Mouse (Mus musculus): ENCODE measurements at regions not wholly inside any gene's neighbourhood (a gene's known extent, or its start where the extent isn't known, plus 50 kb on each side); places are given as distances from the start of the nearest gene placed in this dataset.

DNA sequence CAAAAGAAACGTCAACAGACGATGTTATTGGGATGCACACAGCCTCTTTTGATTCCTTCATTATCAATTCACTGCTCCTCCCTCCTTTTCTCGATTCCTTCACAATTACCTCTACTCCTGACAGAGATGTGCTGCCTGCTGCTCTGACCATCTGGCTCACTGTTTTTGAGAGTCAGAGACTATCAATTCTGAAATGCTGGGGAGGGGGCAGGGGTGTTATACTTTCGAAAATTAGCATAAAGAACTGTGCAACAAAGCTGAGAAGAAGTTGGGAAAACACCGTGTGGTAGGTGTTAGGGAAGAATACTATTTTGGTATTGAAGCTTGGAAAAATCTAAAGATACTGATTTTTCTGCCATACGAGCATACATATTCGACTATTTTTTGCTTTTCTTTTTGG is 96.4 kb downstream of the Nedd1 start:
- 77% methylated on average over 7 of the region's 7 CpGs for WGBS
- H3K4me1 ChIP-seq (ENCODE audit: control insufficient read depth, insufficient read depth, low read length) = no peaks in the 10 kb centered on the region
- H3K27me3 ChIP-seq (ENCODE audit: control insufficient read depth, insufficient read depth, low read length) = no peaks in the 10 kb centered on the region
- no peaks in the 10 kb centered on the region for H3K36me3 ChIP-seq (ENCODE audit: control insufficient read depth, insufficient read depth, low read length)
- no peaks in the 10 kb centered on the region for H3K9me3 ChIP-seq (replicated peaks; ENCODE audit: control insufficient read depth, low read length)
- H3K27ac ChIP-seq (ENCODE audit: low read length) = no peak overlapping the region
- H3K4me2 ChIP-seq (ENCODE audit: low read depth, low read length) = no peak overlapping the region
- H3K9ac ChIP-seq (ENCODE audit: low read length) = no peak overlapping the region
- no peak overlapping the region for H3K4me3 ChIP-seq (replicated peaks; ENCODE audit: low read length)
- ATAC-seq (ENCODE audit: insufficient read depth, low FRiP score) = no peak

DNA sequence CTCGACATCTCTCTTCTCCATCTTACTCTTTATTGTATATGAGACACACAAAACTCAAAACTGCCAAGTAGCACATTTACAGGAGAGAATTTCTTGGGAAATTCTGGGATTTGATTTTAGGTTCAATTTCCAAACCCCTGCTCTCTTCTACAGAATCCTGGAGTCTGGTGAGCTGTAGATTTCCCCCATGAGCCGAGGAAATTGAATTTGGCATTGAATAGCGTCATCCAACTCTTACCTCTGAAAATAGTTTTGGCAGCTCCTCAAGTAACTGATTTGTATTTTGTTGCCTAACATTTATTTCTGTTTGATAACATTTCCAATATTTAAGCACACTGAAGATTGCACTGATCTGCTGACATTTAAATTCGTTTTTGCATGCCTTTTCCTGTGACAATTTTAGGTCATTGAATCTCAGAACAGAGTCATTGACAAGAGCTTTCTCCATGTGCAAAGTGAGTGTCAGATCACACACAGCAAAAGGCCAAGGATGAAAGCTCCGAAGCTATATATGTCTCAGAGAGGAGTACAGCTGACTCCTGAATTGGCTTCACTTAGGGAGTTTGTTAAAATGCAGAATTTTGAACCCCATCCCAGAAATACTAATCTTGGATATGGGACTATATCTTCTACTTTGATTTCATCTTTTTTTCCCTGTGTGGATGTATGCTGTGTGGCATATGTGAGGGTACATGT is 106.4 kb downstream of the Nedd1 start:
- Histone ChIP-seq H3K36me3 (ENCODE audit: control insufficient read depth, insufficient read depth, low read length) (no peaks in the 10 kb centered on the region), H3K4me1 (ENCODE audit: control insufficient read depth, insufficient read depth, low read length) (no peaks in the 10 kb centered on the region), H3K9ac (ENCODE audit: low read length) (no peak overlapping the region), H3K27ac (ENCODE audit: low read length) (no peak overlapping the region), H3K4me3 (replicated peaks; ENCODE audit: low read length) (no peak overlapping the region), H3K4me2 (ENCODE audit: low read depth, low read length) (no peak overlapping the region), H3K9me3 (replicated peaks; ENCODE audit: control insufficient read depth, low read length) (no peaks in the 10 kb centered on the region), H3K27me3 (ENCODE audit: control insufficient read depth, insufficient read depth, low read length) (no peaks in the 10 kb centered on the region)
- no peak for ATAC-seq (ENCODE audit: insufficient read depth, low FRiP score)
- 77% methylated on average over 4 of the region's 5 CpGs for WGBS

DNA sequence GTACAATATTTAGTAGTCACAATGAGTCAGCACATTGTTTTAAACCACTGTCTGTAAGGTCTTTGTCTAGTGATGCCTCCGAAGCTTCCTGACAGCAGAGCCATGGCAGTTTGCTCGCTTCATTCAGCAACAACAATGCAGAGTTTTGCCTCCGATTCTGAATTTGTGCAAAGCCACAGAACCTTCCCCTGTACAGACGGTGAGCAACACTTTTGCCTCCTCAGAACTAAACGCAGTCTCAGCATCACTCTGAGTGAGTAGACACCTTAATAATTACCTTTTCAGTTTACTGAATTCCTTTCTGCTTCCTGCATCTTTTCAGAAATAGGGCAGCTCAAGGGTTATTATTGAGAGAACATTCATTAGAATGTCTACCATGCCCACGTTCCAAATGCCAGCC is 107.9 kb downstream of the Nedd1 start:
- 76% methylated on average over 6 of the region's 6 CpGs for WGBS
- no peak for ATAC-seq (ENCODE audit: insufficient read depth, low FRiP score)
- no peaks in the 10 kb centered on the region for H3K4me1 ChIP-seq (ENCODE audit: control insufficient read depth, insufficient read depth, low read length)
- no peak overlapping the region for H3K9ac ChIP-seq (ENCODE audit: low read length)
- no peaks in the 10 kb centered on the region for H3K36me3 ChIP-seq (ENCODE audit: control insufficient read depth, insufficient read depth, low read length)
- no peak overlapping the region for H3K4me3 ChIP-seq (replicated peaks; ENCODE audit: low read length)
- no peaks in the 10 kb centered on the region for H3K9me3 ChIP-seq (replicated peaks; ENCODE audit: control insufficient read depth, low read length)
- no peak overlapping the region for H3K4me2 ChIP-seq (ENCODE audit: low read depth, low read length)
- no peak overlapping the region for H3K27ac ChIP-seq (ENCODE audit: low read length)
- H3K27me3 ChIP-seq (ENCODE audit: control insufficient read depth, insufficient read depth, low read length) = no peaks in the 10 kb centered on the region

DNA sequence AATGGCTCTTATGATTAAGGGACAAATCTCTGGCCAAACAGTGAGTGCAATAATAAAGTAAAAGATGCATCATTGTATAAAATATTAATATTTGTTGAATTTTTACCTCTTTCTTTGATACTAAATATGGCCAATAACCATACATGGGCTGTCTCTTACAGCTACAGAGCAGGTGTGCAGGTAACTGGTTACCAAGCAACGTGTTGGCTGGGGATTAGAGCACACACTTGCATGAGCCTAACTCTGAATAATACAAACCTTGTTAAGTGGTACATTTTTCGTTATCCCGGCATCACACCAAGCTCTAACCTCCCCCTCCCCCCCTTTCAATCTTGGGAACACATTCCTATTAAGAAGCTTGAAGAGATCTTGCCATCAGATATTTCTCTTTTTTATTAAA is 111.2 kb downstream of the Nedd1 start:
- H3K36me3 ChIP-seq (ENCODE audit: control insufficient read depth, insufficient read depth, low read length) = no peaks in the 10 kb centered on the region
- WGBS = 80% methylated on average over 3 of the region's 3 CpGs
- H3K27me3 ChIP-seq (ENCODE audit: control insufficient read depth, insufficient read depth, low read length) = no peaks in the 10 kb centered on the region
- no peak overlapping the region for H3K27ac ChIP-seq (ENCODE audit: low read length)
- H3K4me3 ChIP-seq (replicated peaks; ENCODE audit: low read length) = no peak overlapping the region
- ATAC-seq (ENCODE audit: insufficient read depth, low FRiP score) = no peak
- no peak overlapping the region for H3K9ac ChIP-seq (ENCODE audit: low read length)
- H3K4me1 ChIP-seq (ENCODE audit: control insufficient read depth, insufficient read depth, low read length) = no peaks in the 10 kb centered on the region
- no peak overlapping the region for H3K4me2 ChIP-seq (ENCODE audit: low read depth, low read length)
- H3K9me3 ChIP-seq (replicated peaks; ENCODE audit: control insufficient read depth, low read length) = no peaks in the 10 kb centered on the region

DNA sequence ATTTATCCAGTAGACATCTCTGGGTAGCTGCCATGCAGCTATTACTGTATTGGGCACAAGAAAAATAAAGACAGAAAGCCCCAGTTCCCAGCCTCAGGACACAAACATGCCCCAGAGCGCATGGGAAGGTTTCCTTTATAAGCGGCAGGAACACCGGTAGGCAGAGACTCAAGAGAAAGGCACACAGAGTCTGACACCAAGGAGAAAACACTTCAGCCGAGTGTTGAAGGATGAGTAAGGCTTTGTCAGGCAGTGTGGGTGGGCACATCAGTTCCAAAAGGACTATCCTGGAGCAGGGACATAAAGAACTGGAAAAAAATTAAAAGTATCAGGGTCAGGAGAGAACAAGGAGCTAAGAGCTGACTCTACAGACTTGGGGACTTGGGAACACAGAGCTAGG is 115.5 kb downstream of the Nedd1 start:
- H3K9me3 ChIP-seq (replicated peaks; ENCODE audit: control insufficient read depth, low read length) = no peaks in the 10 kb centered on the region
- H3K27me3 ChIP-seq (ENCODE audit: control insufficient read depth, insufficient read depth, low read length) = no peaks in the 10 kb centered on the region
- ATAC-seq (ENCODE audit: insufficient read depth, low FRiP score) = no peak
- no peak overlapping the region for H3K9ac ChIP-seq (ENCODE audit: low read length)
- WGBS = 53% methylated on average over 4 of the region's 4 CpGs
- no peak overlapping the region for H3K4me2 ChIP-seq (ENCODE audit: low read depth, low read length)
- no peak overlapping the region for H3K4me3 ChIP-seq (replicated peaks; ENCODE audit: low read length)
- no peaks in the 10 kb centered on the region for H3K36me3 ChIP-seq (ENCODE audit: control insufficient read depth, insufficient read depth, low read length)
- no peak overlapping the region for H3K27ac ChIP-seq (ENCODE audit: low read length)
- no peaks in the 10 kb centered on the region for H3K4me1 ChIP-seq (ENCODE audit: control insufficient read depth, insufficient read depth, low read length)

DNA sequence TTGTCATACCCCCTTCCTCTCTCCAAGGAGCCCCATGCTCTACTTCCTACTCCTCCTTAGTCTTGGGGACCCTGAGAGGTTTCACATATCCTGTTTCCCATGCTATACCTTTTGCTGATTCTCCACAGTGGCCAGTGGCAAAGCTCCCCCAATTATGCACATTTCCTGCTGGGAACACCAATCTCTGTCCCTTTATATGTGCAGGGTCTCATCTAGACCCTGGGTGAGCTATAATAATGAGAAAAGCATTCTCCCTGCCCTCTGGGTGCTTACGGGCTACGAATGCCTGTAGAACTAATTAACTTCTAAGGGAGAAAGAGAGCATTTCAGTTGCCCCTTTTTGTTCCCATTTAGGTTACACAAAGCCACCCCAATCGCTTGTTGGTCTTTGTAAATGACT is 116.6 kb downstream of the Nedd1 start:
- Histone ChIP-seq H3K9ac (ENCODE audit: low read length) (no peak overlapping the region), H3K27ac (ENCODE audit: low read length) (no peak overlapping the region), H3K4me2 (ENCODE audit: low read depth, low read length) (no peak overlapping the region), H3K4me3 (replicated peaks; ENCODE audit: low read length) (no peak overlapping the region), H3K4me1 (ENCODE audit: control insufficient read depth, insufficient read depth, low read length) (no peaks in the 10 kb centered on the region), H3K27me3 (ENCODE audit: control insufficient read depth, insufficient read depth, low read length) (no peaks in the 10 kb centered on the region), H3K36me3 (ENCODE audit: control insufficient read depth, insufficient read depth, low read length) (no peaks in the 10 kb centered on the region), H3K9me3 (replicated peaks; ENCODE audit: control insufficient read depth, low read length) (no peaks in the 10 kb centered on the region)
- 82% methylated on average over 3 of the region's 3 CpGs for WGBS
- ATAC-seq (ENCODE audit: insufficient read depth, low FRiP score) = no peak

DNA sequence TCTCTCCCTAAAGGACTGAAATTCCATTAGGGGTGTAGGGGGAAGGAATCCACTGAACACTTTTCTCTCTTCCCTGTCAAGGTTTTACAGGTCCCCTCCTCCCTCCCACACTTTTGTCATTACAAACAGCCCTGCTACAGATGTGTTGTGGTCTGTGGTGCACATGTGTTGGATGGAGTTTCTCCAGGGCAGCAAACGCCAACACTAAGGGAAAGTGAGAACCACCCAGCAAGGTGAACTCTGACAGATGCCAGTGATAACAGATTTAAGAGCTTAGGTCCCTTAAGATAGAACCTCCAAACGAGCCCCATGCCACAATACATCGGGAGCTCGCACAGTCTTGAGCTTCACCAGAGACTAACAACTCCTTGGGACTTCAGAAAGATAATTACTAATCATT is 122.1 kb downstream of the Nedd1 start:
- Histone ChIP-seq H3K4me1 (ENCODE audit: control insufficient read depth, insufficient read depth, low read length) (no peaks in the 10 kb centered on the region), H3K4me2 (ENCODE audit: low read depth, low read length) (no peak overlapping the region), H3K36me3 (ENCODE audit: control insufficient read depth, insufficient read depth, low read length) (no peaks in the 10 kb centered on the region), H3K27ac (ENCODE audit: low read length) (no peak overlapping the region), H3K27me3 (ENCODE audit: control insufficient read depth, insufficient read depth, low read length) (no peaks in the 10 kb centered on the region), H3K4me3 (replicated peaks; ENCODE audit: low read length) (no peak overlapping the region), H3K9ac (ENCODE audit: low read length) (no peak overlapping the region), H3K9me3 (replicated peaks; ENCODE audit: control insufficient read depth, low read length) (no peaks in the 10 kb centered on the region)
- ATAC-seq (ENCODE audit: insufficient read depth, low FRiP score) = no peak
- WGBS = 72% methylated on average over 4 of the region's 4 CpGs

DNA sequence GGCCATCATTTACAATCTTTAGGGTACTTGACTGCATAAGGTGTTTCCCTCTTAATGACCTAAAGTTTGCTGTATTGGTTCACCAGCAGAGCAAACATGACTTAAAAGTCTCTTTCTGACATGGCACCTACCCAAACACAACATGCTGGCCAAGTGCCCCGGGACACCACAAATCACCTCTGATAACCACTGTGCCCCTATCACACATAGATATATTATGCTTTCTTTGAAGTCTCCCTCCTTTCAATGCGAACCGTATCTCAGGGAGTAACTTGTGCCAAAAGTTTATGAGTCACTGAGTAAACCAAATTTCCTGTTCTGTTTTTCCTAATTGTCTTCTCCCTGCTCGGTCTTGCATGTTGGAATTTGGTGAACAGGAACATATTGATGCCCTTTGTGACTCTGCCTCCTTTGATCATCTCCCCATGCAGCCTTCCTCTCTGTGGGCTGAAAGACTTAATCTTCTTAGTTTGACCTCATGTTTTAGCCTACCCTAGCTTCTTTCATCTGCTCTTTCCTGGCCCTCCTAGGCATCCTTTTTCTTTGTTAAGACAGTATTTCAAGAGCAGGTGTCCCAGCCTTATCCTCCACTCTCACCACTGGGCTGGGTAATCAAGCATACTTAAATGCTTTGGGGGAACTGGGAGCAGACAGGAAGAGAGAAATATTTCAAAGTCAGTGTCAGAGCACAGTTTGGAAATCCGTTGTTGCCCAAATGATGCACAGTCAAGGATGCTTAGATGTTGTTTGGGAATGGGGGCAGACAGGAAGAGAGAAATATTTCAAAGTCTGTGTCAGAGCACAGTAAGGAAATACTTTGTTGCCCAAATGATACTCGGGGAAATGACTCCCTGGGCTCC is 126.5 kb downstream of the Nedd1 start:
- no peaks in the 10 kb centered on the region for H3K9me3 ChIP-seq (replicated peaks; ENCODE audit: control insufficient read depth, low read length)
- ATAC-seq (ENCODE audit: insufficient read depth, low FRiP score) = peak; percentile 44; the same call in 1 of the 2 replicates
- no peak overlapping the region for H3K27ac ChIP-seq (ENCODE audit: low read length)
- H3K36me3 ChIP-seq (ENCODE audit: control insufficient read depth, insufficient read depth, low read length) = no peaks in the 10 kb centered on the region
- WGBS = 28% methylated on average over 6 of the region's 6 CpGs
- no peak overlapping the region for H3K4me2 ChIP-seq (ENCODE audit: low read depth, low read length)
- H3K9ac ChIP-seq (ENCODE audit: low read length) = no peak overlapping the region
- H3K27me3 ChIP-seq (ENCODE audit: control insufficient read depth, insufficient read depth, low read length) = no peaks in the 10 kb centered on the region
- H3K4me3 ChIP-seq (replicated peaks; ENCODE audit: low read length) = no peak overlapping the region
- no peaks in the 10 kb centered on the region for H3K4me1 ChIP-seq (ENCODE audit: control insufficient read depth, insufficient read depth, low read length)

DNA sequence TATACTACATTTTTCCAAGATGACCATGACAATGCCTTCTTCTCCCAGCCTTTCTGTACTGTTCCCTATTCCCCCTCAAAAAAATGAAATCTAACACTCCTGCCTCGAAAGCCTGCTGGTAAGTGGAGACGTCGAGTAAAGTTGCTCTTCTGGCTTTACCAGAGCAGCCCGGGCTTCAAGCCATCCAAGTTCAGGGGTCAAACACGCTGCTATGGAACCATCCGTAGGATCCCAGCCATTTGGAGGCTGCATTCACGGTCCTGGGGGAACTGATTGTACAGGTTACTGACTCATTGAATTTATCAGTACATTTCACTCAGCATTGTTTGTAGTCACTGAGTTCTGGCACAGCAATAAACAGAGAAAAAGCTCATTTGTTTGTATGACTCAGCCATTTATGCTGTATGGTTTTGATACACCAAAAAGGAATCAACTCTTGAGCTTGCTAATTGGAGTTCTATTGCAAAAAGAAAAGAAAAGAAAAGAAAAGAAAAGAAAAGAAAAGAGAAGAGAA is 128.2 kb downstream of the Nedd1 start:
- Histone ChIP-seq H3K36me3 (ENCODE audit: control insufficient read depth, insufficient read depth, low read length) (no peaks in the 10 kb centered on the region), H3K4me3 (replicated peaks; ENCODE audit: low read length) (no peak overlapping the region), H3K9ac (ENCODE audit: low read length) (no peak overlapping the region), H3K4me1 (ENCODE audit: control insufficient read depth, insufficient read depth, low read length) (no peaks in the 10 kb centered on the region), H3K27me3 (ENCODE audit: control insufficient read depth, insufficient read depth, low read length) (no peaks in the 10 kb centered on the region), H3K9me3 (replicated peaks; ENCODE audit: control insufficient read depth, low read length) (no peaks in the 10 kb centered on the region), H3K4me2 (ENCODE audit: low read depth, low read length) (no peak overlapping the region), H3K27ac (ENCODE audit: low read length) (no peak overlapping the region)
- ATAC-seq (ENCODE audit: insufficient read depth, low FRiP score) = no peak
- 44% methylated on average over 7 of the region's 7 CpGs for WGBS

Data from stomach, embryonic 16.5 days (tissue).